Mouse (Mus musculus): ENCODE data around the gene Tenm4. TPM values are rescaled to one million over a fixed set of nuclear protein-coding genes. Genes with fewer than 3 reads are reported as not detected.

Tenm4 gene
- polyA plus RNA-seq, 1 experiment from 2014 or later = 9.1 TPM

DNA sequence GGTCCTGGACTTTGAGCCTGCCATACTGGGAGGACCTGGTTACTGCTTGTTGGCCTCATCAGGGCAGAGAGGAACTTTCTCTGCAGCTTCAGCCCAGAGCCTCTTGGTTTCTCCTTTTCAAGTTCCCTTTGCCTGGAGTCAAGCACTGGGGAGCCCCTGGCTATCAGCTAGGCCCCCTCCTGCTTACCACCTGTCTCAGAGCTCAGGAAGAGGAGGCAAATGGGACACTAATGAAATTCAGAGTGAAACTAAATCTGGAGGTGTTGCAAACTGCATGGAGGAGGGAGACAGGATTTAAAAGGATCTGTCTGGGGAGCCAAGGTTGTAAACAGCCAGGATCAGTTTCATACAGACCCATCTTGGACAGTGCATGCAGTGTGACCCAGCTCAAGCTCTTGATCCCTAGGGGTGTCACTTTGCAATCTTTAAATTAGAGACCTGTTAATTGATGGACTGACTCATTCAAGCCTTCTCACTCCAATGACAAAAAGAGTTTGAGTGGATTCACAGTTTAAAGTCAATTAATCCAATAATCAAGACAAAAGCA lies 269.2 kb downstream of the Tenm4 start:
- Histone ChIP-seq H3K4me1 (ENCODE audit: control insufficient read depth, insufficient read depth, low read length) (no peaks in the 10 kb centered on the region), H3K4me2 (ENCODE audit: low read depth, low read length) (no peak overlapping the region), H3K4me3 (ENCODE audit: low read length) (no peak overlapping the region), H3K27me3 (ENCODE audit: control insufficient read depth, insufficient read depth, low read length) (no peaks in the 10 kb centered on the region), H3K9ac (ENCODE audit: low read length) (no peak overlapping the region), H3K36me3 (ENCODE audit: control insufficient read depth, insufficient read depth) (no peaks in the 10 kb centered on the region), H3K27ac (ENCODE audit: low read length) (no peak overlapping the region), H3K9me3 (replicated peaks; ENCODE audit: control insufficient read depth, low read length) (no peaks in the 10 kb centered on the region)
- ATAC-seq (replicated peaks; ENCODE audit: extremely low read depth, insufficient read depth, low FRiP score) = no peak

DNA sequence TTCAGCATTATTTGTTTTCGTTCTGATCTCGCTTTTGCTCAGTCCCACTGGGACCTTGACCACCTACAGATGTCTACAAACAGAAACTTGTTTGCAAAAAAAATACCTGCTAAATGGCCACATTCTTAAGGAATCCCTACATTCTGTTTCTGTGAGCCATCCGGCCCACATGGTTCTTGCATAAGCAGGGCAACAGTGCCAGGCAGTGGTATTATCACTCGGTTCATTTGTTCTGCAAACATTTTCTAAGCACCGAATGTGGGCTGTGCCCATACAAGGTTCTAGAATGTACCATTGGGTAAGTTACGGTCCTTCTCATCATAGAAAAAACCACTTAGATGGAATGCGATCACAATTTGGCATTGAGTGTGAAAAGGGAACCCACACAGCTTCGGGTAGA lies 274.7 kb downstream of the Tenm4 start:
- Histone ChIP-seq H3K4me2 (ENCODE audit: low read depth, low read length) (no peak overlapping the region), H3K36me3 (ENCODE audit: control insufficient read depth, insufficient read depth) (no peaks in the 10 kb centered on the region), H3K4me3 (ENCODE audit: low read length) (no peak overlapping the region), H3K9me3 (replicated peaks; ENCODE audit: control insufficient read depth, low read length) (no peaks in the 10 kb centered on the region), H3K27ac (ENCODE audit: low read length) (no peak overlapping the region), H3K4me1 (ENCODE audit: control insufficient read depth, insufficient read depth, low read length) (no peaks in the 10 kb centered on the region), H3K27me3 (ENCODE audit: control insufficient read depth, insufficient read depth, low read length) (no peaks in the 10 kb centered on the region), H3K9ac (ENCODE audit: low read length) (no peak overlapping the region)
- WGBS = 86% methylated on average over 8 of the region's 8 CpGs
- no peak for ATAC-seq (replicated peaks; ENCODE audit: extremely low read depth, insufficient read depth, low FRiP score)

DNA sequence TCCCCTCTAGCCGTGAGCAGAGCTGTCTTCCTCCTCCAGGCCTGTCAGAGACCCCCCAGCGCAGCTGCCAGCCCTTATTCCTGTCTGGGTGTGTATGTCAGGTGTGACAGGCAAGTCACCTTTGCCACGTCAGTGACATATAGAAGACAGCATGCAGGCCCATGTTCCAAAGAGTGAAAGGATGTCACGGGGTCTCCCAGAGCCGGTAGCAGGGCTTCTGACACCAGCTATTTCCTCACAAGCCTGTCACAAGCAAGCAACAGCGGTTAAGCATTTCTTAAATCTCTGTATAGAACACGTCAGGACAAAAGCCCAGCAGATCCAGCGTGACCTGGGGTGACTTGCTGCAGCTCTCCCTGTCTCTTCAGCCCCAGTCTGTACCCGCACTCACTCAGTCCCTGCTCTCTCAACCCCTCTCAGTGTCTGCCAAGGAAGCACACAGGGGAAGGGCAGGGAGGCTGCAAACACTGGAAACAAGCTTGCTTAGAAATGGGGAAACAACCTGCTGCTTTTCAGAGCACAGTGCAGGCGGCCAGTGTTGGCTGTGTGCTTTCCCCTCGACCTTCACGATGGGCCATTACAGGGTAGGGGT lies 276.9 kb downstream of the Tenm4 start:
- Histone ChIP-seq H3K36me3 (ENCODE audit: control insufficient read depth, insufficient read depth) (no peaks in the 10 kb centered on the region), H3K9me3 (replicated peaks; ENCODE audit: control insufficient read depth, low read length) (no peaks in the 10 kb centered on the region), H3K27ac (ENCODE audit: low read length) (no peak overlapping the region; the same call in 1 of the 2 replicates), H3K4me1 (ENCODE audit: control insufficient read depth, insufficient read depth, low read length) (no peaks in the 10 kb centered on the region), H3K4me2 (ENCODE audit: low read depth, low read length) (no peak overlapping the region), H3K27me3 (ENCODE audit: control insufficient read depth, insufficient read depth, low read length) (no peaks in the 10 kb centered on the region), H3K4me3 (ENCODE audit: low read length) (no peak overlapping the region), H3K9ac (ENCODE audit: low read length) (no peak overlapping the region)
- ATAC-seq (replicated peaks; ENCODE audit: extremely low read depth, insufficient read depth, low FRiP score) = no peak; the same call in 1 of the 2 replicates
- WGBS = 70% methylated on average over 12 of the region's 12 CpGs

DNA sequence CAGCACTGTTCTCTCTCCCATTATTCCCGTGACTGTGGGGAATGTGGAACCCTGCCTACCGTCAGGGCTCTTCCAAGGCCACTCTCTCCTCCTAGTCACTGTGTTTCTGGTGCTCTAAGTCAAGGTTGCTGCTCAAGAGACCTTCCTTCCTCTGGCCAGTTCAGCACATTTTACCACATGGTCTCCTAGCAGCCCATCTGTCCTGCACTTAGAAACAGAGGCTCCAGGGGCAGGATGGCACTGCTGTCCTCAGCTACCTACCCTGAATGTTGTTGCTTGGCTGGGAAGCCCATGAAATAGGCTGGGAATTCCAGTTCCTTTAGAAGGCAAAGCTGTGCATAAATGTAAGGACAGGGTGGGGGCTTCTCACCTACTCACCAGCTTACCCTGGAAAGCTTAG lies 284.9 kb downstream of the Tenm4 start:
- H3K4me2 ChIP-seq (ENCODE audit: low read depth, low read length) = no peak overlapping the region
- H3K9me3 ChIP-seq (replicated peaks; ENCODE audit: control insufficient read depth, low read length) = no peaks in the 10 kb centered on the region
- H3K27ac ChIP-seq (ENCODE audit: low read length) = no peak overlapping the region
- H3K4me3 ChIP-seq (ENCODE audit: low read length) = no peak overlapping the region
- H3K9ac ChIP-seq (ENCODE audit: low read length) = no peak overlapping the region
- no peaks in the 10 kb centered on the region for H3K27me3 ChIP-seq (ENCODE audit: control insufficient read depth, insufficient read depth, low read length)
- ATAC-seq (replicated peaks; ENCODE audit: extremely low read depth, insufficient read depth, low FRiP score) = no peak
- H3K36me3 ChIP-seq (ENCODE audit: control insufficient read depth, insufficient read depth) = no peaks in the 10 kb centered on the region
- H3K4me1 ChIP-seq (ENCODE audit: control insufficient read depth, insufficient read depth, low read length) = peaks cover 12% of the 10 kb centered on the region
- 76% methylated on average over 2 of the region's 2 CpGs for WGBS

DNA sequence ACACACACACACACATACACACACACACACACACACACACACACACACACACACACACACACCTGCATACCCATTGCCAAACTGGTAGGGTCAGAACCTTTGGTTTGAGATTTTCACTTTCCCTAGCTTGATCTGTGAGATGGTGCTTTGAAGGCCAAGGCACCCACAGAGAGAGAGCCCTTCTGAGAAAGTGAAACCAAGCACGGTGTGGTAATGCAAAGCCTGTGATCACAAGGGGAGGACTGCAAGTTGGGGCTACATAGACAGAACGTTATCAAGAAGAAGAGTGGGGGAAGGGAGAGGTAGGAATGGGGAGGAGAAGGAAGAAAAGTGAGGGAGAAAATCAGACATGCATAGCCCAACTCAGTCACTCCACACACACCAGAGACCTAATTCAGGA lies 285.6 kb downstream of the Tenm4 start:
- Histone ChIP-seq H3K4me3 (ENCODE audit: low read length) (no peak overlapping the region), H3K9ac (ENCODE audit: low read length) (no peak overlapping the region), H3K36me3 (ENCODE audit: control insufficient read depth, insufficient read depth) (no peaks in the 10 kb centered on the region), H3K4me2 (ENCODE audit: low read depth, low read length) (no peak overlapping the region), H3K27ac (ENCODE audit: low read length) (no peak overlapping the region), H3K4me1 (ENCODE audit: control insufficient read depth, insufficient read depth, low read length) (peaks cover 12% of the 10 kb centered on the region), H3K27me3 (ENCODE audit: control insufficient read depth, insufficient read depth, low read length) (no peaks in the 10 kb centered on the region), H3K9me3 (replicated peaks; ENCODE audit: control insufficient read depth, low read length) (no peaks in the 10 kb centered on the region)
- WGBS = 37% methylated on average over 2 of the region's 2 CpGs
- ATAC-seq (replicated peaks; ENCODE audit: extremely low read depth, insufficient read depth, low FRiP score) = no peak

DNA sequence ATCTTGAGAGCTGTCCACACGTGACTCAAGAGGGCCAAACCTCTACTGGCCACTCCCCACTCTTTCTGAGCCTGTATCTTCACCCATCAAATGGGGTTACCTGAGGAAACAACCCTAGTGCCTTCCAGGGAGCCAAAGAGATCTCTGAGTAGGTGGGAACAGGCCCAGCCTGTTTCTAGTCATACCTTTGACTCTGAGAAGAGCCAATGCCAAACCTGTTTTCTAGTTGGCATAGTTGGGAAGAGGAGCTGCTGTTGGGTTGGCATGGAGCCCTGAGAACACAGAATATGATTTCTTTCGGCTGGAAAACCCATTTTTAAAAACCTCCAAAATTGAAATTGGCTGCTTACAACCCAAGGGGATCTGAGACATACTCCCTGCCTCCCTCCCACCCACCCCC lies 286.8 kb downstream of the Tenm4 start:
- peaks cover 12% of the 10 kb centered on the region for H3K4me1 ChIP-seq (ENCODE audit: control insufficient read depth, insufficient read depth, low read length)
- H3K27ac ChIP-seq (ENCODE audit: low read length) = no peak overlapping the region
- no peak for ATAC-seq (replicated peaks; ENCODE audit: extremely low read depth, insufficient read depth, low FRiP score)
- 75% methylated on average over 2 of the region's 2 CpGs for WGBS
- no peak overlapping the region for H3K4me3 ChIP-seq (ENCODE audit: low read length)
- no peak overlapping the region for H3K9ac ChIP-seq (ENCODE audit: low read length)
- H3K4me2 ChIP-seq (ENCODE audit: low read depth, low read length) = no peak overlapping the region
- no peaks in the 10 kb centered on the region for H3K9me3 ChIP-seq (replicated peaks; ENCODE audit: control insufficient read depth, low read length)
- H3K27me3 ChIP-seq (ENCODE audit: control insufficient read depth, insufficient read depth, low read length) = no peaks in the 10 kb centered on the region
- no peaks in the 10 kb centered on the region for H3K36me3 ChIP-seq (ENCODE audit: control insufficient read depth, insufficient read depth)

DNA sequence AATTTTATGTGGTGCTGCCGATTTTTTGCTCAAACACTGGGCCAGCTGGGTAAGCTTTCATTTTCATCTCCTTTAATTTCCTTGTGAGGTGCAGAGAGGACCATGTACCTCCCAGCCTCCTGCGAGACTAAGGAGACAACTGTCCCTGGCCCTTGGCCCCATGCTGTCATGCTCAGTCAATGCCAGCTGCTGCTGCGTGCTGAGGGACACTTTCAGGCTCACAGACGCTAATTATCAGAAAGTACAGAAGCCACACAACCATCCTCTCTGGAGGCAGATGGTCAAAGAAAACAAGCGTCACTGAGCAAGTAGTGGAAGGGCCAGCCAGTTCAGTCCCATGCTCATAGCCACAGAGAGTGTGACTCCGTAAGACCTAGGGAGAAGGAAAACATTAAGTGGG lies 287.9 kb downstream of the Tenm4 start:
- peaks cover 15% of the 10 kb centered on the region for H3K4me1 ChIP-seq (ENCODE audit: control insufficient read depth, insufficient read depth, low read length)
- WGBS = 60% methylated on average over 6 of the region's 6 CpGs

DNA sequence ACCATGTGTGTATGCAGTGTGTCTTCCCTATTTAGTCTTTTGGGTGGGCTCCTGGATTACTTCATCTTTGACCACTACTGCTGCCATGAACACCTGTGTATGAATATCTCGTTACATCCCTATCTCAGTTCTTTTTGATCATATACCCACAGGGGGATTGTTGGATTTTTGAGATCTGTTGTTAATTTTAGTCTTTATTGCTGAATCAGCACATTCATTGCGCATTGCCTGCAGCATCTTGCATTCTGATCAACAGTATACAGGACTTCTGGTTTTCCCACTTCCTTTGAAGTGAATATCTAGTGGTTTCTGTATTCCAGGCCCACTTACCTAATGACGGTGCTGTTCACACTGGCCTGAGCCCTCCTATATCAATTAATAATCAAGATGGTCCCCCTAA lies 295.7 kb downstream of the Tenm4 start:
- 81% methylated on average over 3 of the region's 3 CpGs for WGBS
- Histone ChIP-seq H3K4me3 (ENCODE audit: low read length) (no peak overlapping the region), H3K4me1 (ENCODE audit: control insufficient read depth, insufficient read depth, low read length) (peaks cover 3% of the 10 kb centered on the region; the same call in 1 of the 2 replicates), H3K36me3 (ENCODE audit: control insufficient read depth, insufficient read depth) (no peaks in the 10 kb centered on the region), H3K27me3 (ENCODE audit: control insufficient read depth, insufficient read depth, low read length) (no peaks in the 10 kb centered on the region), H3K9me3 (replicated peaks; ENCODE audit: control insufficient read depth, low read length) (no peaks in the 10 kb centered on the region), H3K4me2 (ENCODE audit: low read depth, low read length) (no peak overlapping the region), H3K27ac (ENCODE audit: low read length) (no peak overlapping the region), H3K9ac (ENCODE audit: low read length) (no peak overlapping the region)
- ATAC-seq (replicated peaks; ENCODE audit: extremely low read depth, insufficient read depth, low FRiP score) = no peak

More for the DNA sequence above, 287.9 kb downstream of the Tenm4 start:
- no peaks in the 10 kb centered on the region for H3K9me3 ChIP-seq (replicated peaks; ENCODE audit: control insufficient read depth, low read length)
- no peak for ATAC-seq (replicated peaks; ENCODE audit: extremely low read depth, insufficient read depth, low FRiP score)
- no peak overlapping the region for H3K27ac ChIP-seq (ENCODE audit: low read length)
- H3K9ac ChIP-seq (ENCODE audit: low read length) = no peak overlapping the region
- H3K27me3 ChIP-seq (ENCODE audit: control insufficient read depth, insufficient read depth, low read length) = no peaks in the 10 kb centered on the region
- H3K4me3 ChIP-seq (ENCODE audit: low read length) = no peak overlapping the region
- no peaks in the 10 kb centered on the region for H3K36me3 ChIP-seq (ENCODE audit: control insufficient read depth, insufficient read depth)
- H3K4me2 ChIP-seq (ENCODE audit: low read depth, low read length) = no peak overlapping the region

DNA sequence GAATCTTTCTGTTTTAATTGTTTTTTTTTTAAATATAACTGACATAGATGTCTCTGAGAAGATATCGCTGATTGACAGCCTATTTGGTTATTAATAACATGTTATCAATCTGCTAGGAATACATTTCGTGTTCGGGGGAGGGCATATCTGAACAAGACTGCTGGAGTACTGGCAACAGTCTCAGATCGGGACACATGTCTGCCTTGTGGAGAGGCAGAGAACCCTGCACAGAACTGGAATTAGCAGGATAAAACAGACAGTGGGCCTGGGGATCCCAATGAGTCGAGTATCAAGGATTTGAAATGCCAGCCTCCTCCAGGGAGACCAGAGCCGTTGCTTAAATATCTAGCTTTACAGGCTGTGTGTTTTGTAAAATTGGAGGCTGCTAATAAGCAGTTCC lies 299.8 kb downstream of the Tenm4 start:
- Histone ChIP-seq H3K36me3 (ENCODE audit: control insufficient read depth, insufficient read depth) (no peaks in the 10 kb centered on the region), H3K27ac (ENCODE audit: low read length) (no peak overlapping the region), H3K27me3 (ENCODE audit: control insufficient read depth, insufficient read depth, low read length) (no peaks in the 10 kb centered on the region), H3K4me1 (ENCODE audit: control insufficient read depth, insufficient read depth, low read length) (no peaks in the 10 kb centered on the region; the same call in 1 of the 2 replicates), H3K9me3 (replicated peaks; ENCODE audit: control insufficient read depth, low read length) (no peaks in the 10 kb centered on the region), H3K4me2 (ENCODE audit: low read depth, low read length) (no peak overlapping the region), H3K9ac (ENCODE audit: low read length) (no peak overlapping the region), H3K4me3 (ENCODE audit: low read length) (no peak overlapping the region)
- ATAC-seq (replicated peaks; ENCODE audit: extremely low read depth, insufficient read depth, low FRiP score) = no peak
- WGBS = 65% methylated on average over 6 of the region's 6 CpGs
